ENCODE assay signal across 8 mouse cellular contexts in genomic region chr11:9118421-9119121, GRCm38 (mm10). TPM values are rescaled to one million over a fixed set of nuclear protein-coding genes. Genes with fewer than 3 reads are reported as not detected.
DNase-seq lines count a peak whose midpoint lies in the region; ATAC-seq and TF ChIP-seq lines count a peak whose summit lies in the region.

No protein-coding gene starts in this region.

- DNase-seq in cerebellum, adult 2 months: peak; percentile 18 to 22
- no peak for DNase-seq in cerebellum, postnatal 4 days (ENCODE audit: low spot score in 2 of 2)
- DNase-seq in gastrocnemius, postnatal 10 days: peak; percentile 41
- DNase-seq in lung, adult 18-20 months: peak; percentile 59 to 69
- DNase-seq in thymus, postnatal 0 days (ENCODE audit: low spot score): no peak

- no peaks in the 10 kb centered on the region for H3K4me1 ChIP-seq in cerebellum, adult 2 months (ENCODE audit: control insufficient read depth, insufficient read depth, low read length)
- peaks cover 2% of the 10 kb centered on the region; the same call in 1 of the 2 replicates for H3K4me1 ChIP-seq in brown adipose tissue, adult 24 weeks (ENCODE audit: control insufficient read depth, insufficient read depth, insufficient read length, low read length)
- H3K4me1 ChIP-seq in intestine, embryonic 16.5 days (ENCODE audit: control insufficient read depth, insufficient read depth, low read length): peaks cover 16% of the 10 kb centered on the region
- peaks cover 31% of the 10 kb centered on the region for H3K4me1 ChIP-seq in neural tube, embryonic 13.5 days (replicated peaks)

- no peak overlapping the region for H3K27ac ChIP-seq in cerebellum, adult 2 months (ENCODE audit: insufficient read depth, low read length)
- H3K27ac ChIP-seq in brown adipose tissue, adult 24 weeks (replicated peaks; ENCODE audit: low read depth, low read length): no peak overlapping the region
- H3K27ac ChIP-seq in intestine, embryonic 16.5 days (ENCODE audit: low read length): no peak overlapping the region
- H3K27ac ChIP-seq in neural tube, embryonic 13.5 days (replicated peaks): no peak overlapping the region

- H3K4me2 ChIP-seq in intestine, embryonic 16.5 days (ENCODE audit: low read depth, low read length): peak overlapping the region; percentile 74
- peak overlapping the region; percentile 94 for H3K4me2 ChIP-seq in neural tube, embryonic 13.5 days

- H3K4me3 ChIP-seq in cerebellum, adult 2 months (replicated peaks; ENCODE audit: insufficient read depth, low read depth, low read length): peak overlapping the region; percentile 45
- H3K4me3 ChIP-seq in brown adipose tissue, adult 24 weeks (ENCODE audit: insufficient read depth, low read depth, low read length): peak overlapping the region; percentile 54
- peak overlapping the region; percentile 45 for H3K4me3 ChIP-seq in intestine, embryonic 16.5 days (ENCODE audit: low read length)
- H3K4me3 ChIP-seq in neural tube, embryonic 13.5 days: peak overlapping the region; percentile 43

- TF ChIP-seq CTCF in cerebellum, adult 2 months (IDR thresholded peaks at IDR 0.05; ENCODE audit: borderline replicate concordance, insufficient read depth, low read depth, low read length): no peak

- no peaks in the 10 kb centered on the region for H3K9me3 ChIP-seq in intestine, embryonic 16.5 days (ENCODE audit: control insufficient read depth, low read length)
- no peaks in the 10 kb centered on the region for H3K9me3 ChIP-seq in neural tube, embryonic 13.5 days

- no peak for TF ChIP-seq POLR2A in cerebellum, adult 2 months (IDR thresholded peaks at IDR 0.05; ENCODE audit: borderline replicate concordance, insufficient read depth, low read length)

- peak; percentile 63 for ATAC-seq in intestine, embryonic 16.5 days
- ATAC-seq in neural tube, embryonic 13.5 days (ENCODE audit: low read depth): peak; percentile 74

- 2% methylated on average over 40 of the region's 40 CpGs for WGBS in cerebellum, adult 2 months
- under 1% methylated on average over 40 of the region's 40 CpGs for WGBS in intestine, embryonic 16.5 days
- 1% methylated on average over 40 of the region's 40 CpGs for WGBS in neural tube, embryonic 13.5 days

- no peaks in the 10 kb centered on the region for H3K36me3 ChIP-seq in intestine, embryonic 16.5 days (ENCODE audit: control insufficient read depth, insufficient read depth, low read length)
- H3K36me3 ChIP-seq in neural tube, embryonic 13.5 days: no peaks in the 10 kb centered on the region

- H3K27me3 ChIP-seq in cerebellum, adult 2 months (ENCODE audit: control insufficient read depth, insufficient read depth, low read length): no peaks in the 10 kb centered on the region; the same call in 1 of the 2 replicates
- H3K27me3 ChIP-seq in intestine, embryonic 16.5 days (replicated peaks; ENCODE audit: control insufficient read depth, insufficient read depth, low read length): peaks cover 19% of the 10 kb centered on the region; the same call in 1 of the 2 replicates
- peaks cover 69% of the 10 kb centered on the region for H3K27me3 ChIP-seq in neural tube, embryonic 13.5 days

- peak overlapping the region; percentile 39; the same call in 1 of the 2 replicates for H3K9ac ChIP-seq in intestine, embryonic 16.5 days (ENCODE audit: low read depth, low read length)
- peak overlapping the region; percentile 54 for H3K9ac ChIP-seq in neural tube, embryonic 13.5 days

RNA-seq across cellular contexts. Expression of gene Upp1, which starts 0.7 kb away (rescaled TPM):
- 1.3 and 2.5 TPM in 2 replicates for polyA plus RNA-seq in cerebellum, adult 2 months (2012; rRNA removed)
- not detected in 2 replicates for polyA plus RNA-seq in brown adipose tissue, adult 24 weeks (2012; ENCODE audit: insufficient read depth, insufficient read length, missing spikeins)
- total RNA-seq in gastrocnemius, postnatal 10 days (2021): 1 to 10 TPM; 1.4 to 2.6 TPM
- 6.5 and 6.7 TPM in 2 replicates for polyA plus RNA-seq in intestine, embryonic 16.5 days (2015; fragmentation: Nextera tagmentation; extraction: Ambion mirVana)
- polyA plus RNA-seq in neural tube, embryonic 13.5 days (2015; fragmentation: Nextera tagmentation; extraction: Ambion mirVana): 3.4 and 3.5 TPM in 2 replicates
- 5.0 and 5.7 TPM in 2 replicates for polyA plus RNA-seq in thymus, postnatal 0 days (2015; fragmentation: Nextera tagmentation; extraction: Ambion mirVana)

Comparison
In these comparisons a context has a peak if more than half of its experiments do, and no peak if none do; other contexts are left out.
1. DNase-seq: peak in cerebellum, adult 2 months (2 of 2), gastrocnemius, postnatal 10 days (single experiment) and lung, adult 18-20 months (2 of 2); none in cerebellum, postnatal 4 days (0 of 2) and thymus, postnatal 0 days (single experiment).
2. Peak in every context shown above with its lines, with median percentiles within 50 percentile points of each other: H3K4me3 ChIP-seq.